Mouse (Mus musculus): Measurements from ENCODE around the gene Kansl1. TPM values are rescaled to one million over a fixed set of nuclear protein-coding genes. Genes with fewer than 3 reads are reported as not detected.

Kansl1 gene
- polyA plus RNA-seq (2012; ENCODE audit: insufficient read depth, insufficient read length, missing spikeins): 37.4 and 37.9 TPM in 2 replicates

GRCm38 (mm10) chr11:104468751-104469268 is at the start of gene Kansl1:
Gene Kansl1, minus strand, starts transcription at chr11:104468861.
- H3K27ac ChIP-seq (ENCODE audit: insufficient read depth, low read depth, low read length): no peak within 1 kb of the TSS
- no peak for TF ChIP-seq CTCF (IDR thresholded peaks at IDR 0.05; ENCODE audit: low read depth, low read length)
- TF ChIP-seq POLR2A (IDR thresholded peaks at IDR 0.05; ENCODE audit: borderline replicate concordance, low read depth, low read length): no peak

GRCm38 (mm10) chr11:104512436-104512835 is 43.8 kb upstream of the Kansl1 start:
- no peak for TF ChIP-seq CTCF (IDR thresholded peaks at IDR 0.05; ENCODE audit: low read depth, low read length)
- no peak for TF ChIP-seq POLR2A (IDR thresholded peaks at IDR 0.05; ENCODE audit: borderline replicate concordance, low read depth, low read length)
- H3K4me3 ChIP-seq (ENCODE audit: insufficient read depth, low read length): no peak overlapping the region
- H3K27ac ChIP-seq (ENCODE audit: insufficient read depth, low read depth, low read length): no peak overlapping the region
- no peaks in the 10 kb centered on the region for H3K4me1 ChIP-seq (ENCODE audit: control insufficient read depth, insufficient read depth, low read length)

More at GRCm38 (mm10) chr11:104468751-104469268, at the start of gene Kansl1:
- Histone ChIP-seq H3K4me3 (ENCODE audit: insufficient read depth, low read length) (peak within 1 kb of the TSS; percentile 78), H3K4me1 (ENCODE audit: control insufficient read depth, insufficient read depth, low read length) (peaks cover 6% of the 10 kb centered on the region)

DNA sequence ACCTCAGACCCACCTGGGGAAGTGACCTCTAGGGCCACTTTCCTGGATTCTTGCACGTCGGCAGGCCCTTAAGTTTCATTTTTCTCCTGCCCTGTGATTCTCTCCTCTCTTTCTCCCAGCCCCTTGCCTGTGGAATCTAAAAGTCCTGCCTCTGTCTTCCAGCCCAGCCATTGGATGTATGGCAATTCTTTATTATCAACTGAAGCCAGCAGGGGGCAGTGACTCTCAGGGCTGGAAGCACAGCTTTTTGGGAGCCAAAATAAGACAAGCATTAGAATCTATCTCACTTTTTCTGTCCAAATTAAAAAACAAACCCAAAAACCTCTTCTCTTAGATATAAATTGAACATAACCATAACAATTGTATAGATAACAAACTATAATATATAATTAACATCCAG is 41.9 kb upstream of the Kansl1 start:
- no peak overlapping the region for H3K4me3 ChIP-seq (ENCODE audit: insufficient read depth, low read length)
- H3K4me1 ChIP-seq (ENCODE audit: control insufficient read depth, insufficient read depth, low read length): no peaks in the 10 kb centered on the region

DNA sequence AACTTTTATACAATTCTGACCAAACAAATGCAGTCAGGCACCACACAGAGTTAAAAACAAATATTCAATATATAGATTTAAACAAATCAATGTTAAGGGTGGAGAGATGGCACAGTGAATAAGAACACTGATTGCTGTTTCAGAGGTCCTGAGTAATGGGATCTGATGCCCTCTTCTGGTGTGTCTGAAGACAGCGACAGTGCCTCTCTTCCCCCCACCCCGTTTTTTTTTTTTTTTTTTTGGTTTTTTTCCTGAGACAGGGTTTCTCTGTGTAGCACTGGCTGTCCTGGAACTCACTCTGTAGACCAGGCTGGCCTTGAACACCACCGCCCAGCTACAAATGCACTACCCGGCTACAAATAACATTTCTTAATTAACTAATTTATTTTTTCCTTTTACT is 39.8 kb upstream of the Kansl1 start:
- H3K27ac ChIP-seq (ENCODE audit: insufficient read depth, low read depth, low read length): no peak overlapping the region
- H3K4me3 ChIP-seq (ENCODE audit: insufficient read depth, low read length): no peak overlapping the region
- TF ChIP-seq POLR2A (IDR thresholded peaks at IDR 0.05; ENCODE audit: borderline replicate concordance, low read depth, low read length) (no peak), CTCF (IDR thresholded peaks at IDR 0.05; ENCODE audit: low read depth, low read length) (no peak)
- H3K4me1 ChIP-seq (ENCODE audit: control insufficient read depth, insufficient read depth, low read length): no peaks in the 10 kb centered on the region

More for the DNA sequence above, 41.9 kb upstream of the Kansl1 start:
- peak; percentile 27; the same call in 1 of the 2 replicates for TF ChIP-seq CTCF (IDR thresholded peaks at IDR 0.05; ENCODE audit: low read depth, low read length)
- no peak for TF ChIP-seq POLR2A (IDR thresholded peaks at IDR 0.05; ENCODE audit: borderline replicate concordance, low read depth, low read length)
- no peak overlapping the region for H3K27ac ChIP-seq (ENCODE audit: insufficient read depth, low read depth, low read length)

DNA sequence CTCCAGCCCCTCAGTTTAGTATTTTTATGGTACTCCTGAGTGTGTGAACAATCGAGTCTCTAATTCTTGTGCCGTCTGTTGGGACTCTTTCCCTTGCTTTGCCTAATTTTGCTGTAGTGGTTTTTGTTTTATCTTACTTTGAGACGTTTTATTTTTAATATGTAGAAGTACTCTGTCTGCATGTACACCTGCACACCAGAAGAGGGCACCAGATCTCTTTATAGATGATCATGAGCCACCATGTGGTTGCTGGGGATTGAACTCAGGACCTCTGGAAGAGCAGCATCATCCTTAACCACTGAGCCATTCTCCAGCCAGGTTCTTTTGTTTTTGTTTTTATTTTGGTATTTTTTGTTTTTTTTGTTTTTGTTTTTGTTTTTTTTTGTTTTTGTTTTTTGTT is 19.6 kb upstream of the Kansl1 start:
- no peak overlapping the region for H3K27ac ChIP-seq (ENCODE audit: insufficient read depth, low read depth, low read length)
- no peaks in the 10 kb centered on the region for H3K4me1 ChIP-seq (ENCODE audit: control insufficient read depth, insufficient read depth, low read length)
- no peak overlapping the region for H3K4me3 ChIP-seq (ENCODE audit: insufficient read depth, low read length)
- TF ChIP-seq POLR2A (IDR thresholded peaks at IDR 0.05; ENCODE audit: borderline replicate concordance, low read depth, low read length): no peak
- no peak for TF ChIP-seq CTCF (IDR thresholded peaks at IDR 0.05; ENCODE audit: low read depth, low read length)

DNA sequence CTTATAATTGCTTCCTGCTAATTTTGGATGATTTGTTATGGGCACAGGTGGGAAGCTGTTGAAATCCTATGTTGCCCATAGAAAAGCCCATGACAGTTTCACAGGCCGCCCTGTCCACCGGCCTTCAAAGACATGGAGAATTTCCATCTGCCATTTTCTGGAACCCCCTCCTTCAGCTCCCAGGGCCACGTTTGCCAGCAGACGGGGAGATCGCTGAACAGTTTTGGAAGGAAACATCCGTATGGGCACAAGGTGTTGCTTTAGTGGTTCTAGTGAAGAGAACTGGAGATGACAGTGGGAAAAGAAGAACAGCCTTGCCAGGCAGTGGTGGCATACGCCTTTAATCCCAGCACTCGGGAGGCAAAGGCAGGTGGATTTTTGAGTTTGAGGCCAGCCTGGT is 13.3 kb upstream of the Kansl1 start:
- no peak for TF ChIP-seq POLR2A (IDR thresholded peaks at IDR 0.05; ENCODE audit: borderline replicate concordance, low read depth, low read length)
- TF ChIP-seq CTCF (IDR thresholded peaks at IDR 0.05; ENCODE audit: low read depth, low read length): no peak
- no peak overlapping the region for H3K4me3 ChIP-seq (ENCODE audit: insufficient read depth, low read length)
- H3K27ac ChIP-seq (ENCODE audit: insufficient read depth, low read depth, low read length): no peak overlapping the region
- no peaks in the 10 kb centered on the region for H3K4me1 ChIP-seq (ENCODE audit: control insufficient read depth, insufficient read depth, low read length)

DNA sequence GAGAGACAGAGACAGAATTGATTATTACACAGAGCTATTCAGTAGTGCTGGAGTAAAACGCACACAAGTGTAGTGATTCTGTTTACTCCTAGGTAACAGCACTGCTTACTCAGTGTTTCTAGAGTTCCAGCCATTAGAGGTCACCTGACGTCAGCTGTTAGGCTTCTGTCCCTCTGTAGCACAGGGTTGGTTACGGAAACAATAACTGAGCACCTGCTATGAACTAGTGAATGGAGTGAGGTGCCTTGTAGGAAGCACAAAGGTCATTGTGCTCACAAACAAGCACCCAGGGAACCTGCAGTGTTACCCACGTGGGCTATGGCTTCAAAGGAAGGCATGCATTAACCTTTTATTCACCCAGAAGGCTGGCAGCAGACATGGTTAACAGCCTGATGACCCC is 10.8 kb upstream of the Kansl1 start:
- H3K27ac ChIP-seq (ENCODE audit: insufficient read depth, low read depth, low read length): no peak overlapping the region
- no peaks in the 10 kb centered on the region for H3K4me1 ChIP-seq (ENCODE audit: control insufficient read depth, insufficient read depth, low read length)
- H3K4me3 ChIP-seq (ENCODE audit: insufficient read depth, low read length): no peak overlapping the region
- no peak for TF ChIP-seq POLR2A (IDR thresholded peaks at IDR 0.05; ENCODE audit: borderline replicate concordance, low read depth, low read length)
- TF ChIP-seq CTCF (IDR thresholded peaks at IDR 0.05; ENCODE audit: low read depth, low read length): no peak

DNA sequence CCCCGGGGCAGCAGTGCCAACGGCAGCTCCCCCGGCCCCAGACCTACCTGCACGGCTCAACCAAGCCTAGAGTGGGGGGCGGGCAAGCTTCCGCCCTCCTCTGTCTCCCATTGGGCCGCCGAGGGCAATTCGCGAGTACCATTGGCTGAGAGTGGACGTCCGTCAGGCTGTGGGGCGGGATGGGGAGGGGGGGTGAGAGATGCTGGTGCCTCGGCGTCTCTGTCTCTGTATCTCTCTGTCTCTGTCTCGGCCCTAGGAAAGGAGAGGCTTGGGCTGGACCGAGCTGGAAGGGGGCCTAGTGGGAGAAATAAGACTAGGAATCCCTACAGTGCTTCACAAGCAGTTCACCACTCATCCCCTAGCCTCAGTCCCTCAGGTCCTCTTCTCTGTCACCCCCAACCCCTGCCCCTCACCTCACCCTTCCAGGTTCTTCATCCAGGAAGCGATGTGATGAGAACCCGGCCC is 742 bp upstream of the Kansl1 start:
- Histone ChIP-seq H3K4me3 (ENCODE audit: insufficient read depth, low read length) (peak overlapping the region; percentile 78), H3K4me1 (ENCODE audit: control insufficient read depth, insufficient read depth, low read length) (peaks cover 6% of the 10 kb centered on the region), H3K27ac (ENCODE audit: insufficient read depth, low read depth, low read length) (no peak overlapping the region)
- TF ChIP-seq POLR2A (IDR thresholded peaks at IDR 0.05; ENCODE audit: borderline replicate concordance, low read depth, low read length): no peak
- TF ChIP-seq CTCF (IDR thresholded peaks at IDR 0.05; ENCODE audit: low read depth, low read length): no peak

DNA sequence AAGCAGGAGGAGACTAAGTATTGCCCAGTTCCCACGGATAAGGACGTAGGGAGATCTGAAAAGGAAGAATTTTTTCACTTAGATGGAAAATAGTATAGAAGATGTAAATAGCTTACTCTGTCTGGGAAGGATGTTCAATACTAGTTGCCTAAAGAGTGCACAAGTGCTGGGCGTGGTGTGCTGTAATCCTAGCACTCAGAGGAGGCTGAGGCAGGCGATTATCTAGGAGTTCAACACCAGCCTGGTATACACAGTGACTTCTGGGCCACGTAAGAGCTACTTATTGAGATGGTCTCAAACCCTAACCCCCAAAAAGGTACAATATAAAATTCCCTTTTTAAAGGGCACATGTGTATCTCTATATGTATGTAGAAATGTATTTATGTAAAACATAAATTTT is 963 bp downstream of the Kansl1 start:
- Histone ChIP-seq H3K27ac (ENCODE audit: insufficient read depth, low read depth, low read length) (no peak overlapping the region), H3K4me3 (ENCODE audit: insufficient read depth, low read length) (no peak overlapping the region), H3K4me1 (ENCODE audit: control insufficient read depth, insufficient read depth, low read length) (peaks cover 6% of the 10 kb centered on the region)
- TF ChIP-seq CTCF (IDR thresholded peaks at IDR 0.05; ENCODE audit: low read depth, low read length) (no peak), POLR2A (IDR thresholded peaks at IDR 0.05; ENCODE audit: borderline replicate concordance, low read depth, low read length) (no peak)

DNA sequence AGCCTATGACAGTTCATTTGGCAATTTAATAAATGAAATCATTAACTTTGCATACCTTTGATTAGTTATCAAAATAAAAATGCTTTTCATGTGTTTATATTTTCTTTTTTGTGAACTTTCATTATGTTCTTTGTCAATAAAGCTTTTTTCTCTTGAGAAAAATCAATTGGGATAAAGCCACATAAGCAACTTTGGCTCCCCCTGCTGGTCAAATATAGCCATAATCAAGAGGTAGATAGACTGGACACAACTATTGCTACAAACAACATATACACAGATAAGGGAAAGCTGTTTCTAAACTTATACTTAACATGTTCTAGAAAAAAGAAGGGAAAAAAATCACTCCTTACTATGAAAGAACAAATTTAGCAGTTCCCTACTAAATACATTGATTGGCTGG is 7.1 kb downstream of the Kansl1 start:
- H3K4me3 ChIP-seq (ENCODE audit: insufficient read depth, low read length): no peak overlapping the region
- TF ChIP-seq CTCF (IDR thresholded peaks at IDR 0.05; ENCODE audit: low read depth, low read length): no peak
- no peak for TF ChIP-seq POLR2A (IDR thresholded peaks at IDR 0.05; ENCODE audit: borderline replicate concordance, low read depth, low read length)
- H3K27ac ChIP-seq (ENCODE audit: insufficient read depth, low read depth, low read length): no peak overlapping the region
- no peaks in the 10 kb centered on the region; the same call in 1 of the 2 replicates for H3K4me1 ChIP-seq (ENCODE audit: control insufficient read depth, insufficient read depth, low read length)

Measured in bone marrow macrophage, adult 2 months (primary cell).